Mouse (Mus musculus): ENCODE measurements around the gene Tln2.

Tln2 gene

GRCm38 (mm10) chr9:67209451-67209850 lies 350.1 kb downstream of the Tln2 start:
- DNase-seq (ENCODE audit: low read depth), result no peak

GRCm38 (mm10) chr9:67208420-67208819 lies 351.1 kb downstream of the Tln2 start:
- no peak for DNase-seq (ENCODE audit: low read depth)

- no peak for DNase-seq (ENCODE audit: low read depth)
Measured at GRCm38 (mm10) chr9:67205175-67205574, 354.3 kb downstream of the Tln2 start.

GRCm38 (mm10) chr9:67196609-67197008 lies 362.9 kb downstream of the Tln2 start:
- DNase-seq (ENCODE audit: low read depth), result no peak

- DNase-seq (ENCODE audit: low read depth), result no peak
Measured at GRCm38 (mm10) chr9:67195306-67195705, 364.2 kb downstream of the Tln2 start.

- DNase-seq (ENCODE audit: low read depth), result no peak
Measured at GRCm38 (mm10) chr9:67191488-67192331, 367.8 kb downstream of the Tln2 start.

- DNase-seq (ENCODE audit: low read depth), result no peak
Measured at GRCm38 (mm10) chr9:67187686-67188085, 371.8 kb downstream of the Tln2 start.

- DNase-seq (ENCODE audit: low read depth), result no peak
Measured at GRCm38 (mm10) chr9:67187182-67187581, 372.3 kb downstream of the Tln2 start.

GRCm38 (mm10) chr9:67184556-67184955 lies 374.9 kb downstream of the Tln2 start:
- no peak for DNase-seq (ENCODE audit: low read depth)

- DNase-seq (ENCODE audit: low read depth), result no peak
Measured at GRCm38 (mm10) chr9:67183520-67183919, 376.0 kb downstream of the Tln2 start.

GRCm38 (mm10) chr9:67182006-67182405 lies 377.5 kb downstream of the Tln2 start:
- no peak for DNase-seq (ENCODE audit: low read depth)

GRCm38 (mm10) chr9:67178709-67179108 lies 380.8 kb downstream of the Tln2 start:
- no peak for DNase-seq (ENCODE audit: low read depth)

- no peak for DNase-seq (ENCODE audit: low read depth)
Measured at GRCm38 (mm10) chr9:67178203-67178602, 381.3 kb downstream of the Tln2 start.

GRCm38 (mm10) chr9:67176073-67176472 lies 383.4 kb downstream of the Tln2 start:
- no peak for DNase-seq (ENCODE audit: low read depth)

GRCm38 (mm10) chr9:67173816-67174215 lies 385.7 kb downstream of the Tln2 start:
- no peak for DNase-seq (ENCODE audit: low read depth)

- no peak for DNase-seq (ENCODE audit: low read depth)
Measured at GRCm38 (mm10) chr9:67173154-67173553, 386.3 kb downstream of the Tln2 start.

GRCm38 (mm10) chr9:67171409-67171808 lies 388.1 kb downstream of the Tln2 start:
- DNase-seq (ENCODE audit: low read depth), result no peak

- no peak for DNase-seq (ENCODE audit: low read depth)
Measured at GRCm38 (mm10) chr9:67170759-67171158, 388.7 kb downstream of the Tln2 start.

- DNase-seq (ENCODE audit: low read depth), result no peak
Measured at GRCm38 (mm10) chr9:67170047-67170446, 389.5 kb downstream of the Tln2 start.
